Mouse (Mus musculus) liver, adult 2 months (tissue): ENCODE results near the gene Fut2. TPM values are rescaled to one million over a fixed set of nuclear protein-coding genes. Genes with fewer than 3 reads are reported as not detected.

ENCODE experiments used
- DNase-seq: peaks from one replicate; pipeline ENCODE4 v3.0.0-alpha.2; 2011; ENCODE audit warnings: low read depth, low spot score; ENCODE audit errors: extremely low read depth
- H3K27ac ChIP-seq: fragments of 200-500 bp; replicated peaks from 2 replicates; pipeline ENCODE4 v1.5.1; 2012; ENCODE audit warnings: low read depth, mild to moderate bottlenecking, control low read depth, inconsistent platforms, low read length; ENCODE audit not compliant: insufficient read depth
- H3K27me3 ChIP-seq: fragments of 200-500 bp; 2 replicates; pipeline ENCODE4 v1.6.1; 2012; ENCODE audit warnings: mild to moderate bottlenecking, moderate library complexity, low read length, inconsistent platforms; ENCODE audit not compliant: control insufficient read depth, insufficient read depth
- H3K36me3 ChIP-seq: fragments of 200-500 bp; 2 replicates; pipeline ENCODE4 v1.6.1; 2012; ENCODE audit warnings: low read length, inconsistent platforms; ENCODE audit not compliant: control insufficient read depth, insufficient read depth
- H3K4me1 ChIP-seq: fragments of 200-500 bp; 2 replicates; pipeline ENCODE4 v1.6.1; 2011; ENCODE audit warnings: low read length; ENCODE audit not compliant: control insufficient read depth, insufficient read depth
- H3K4me3 ChIP-seq: fragments of 200-500 bp; 2 replicates; pipeline ENCODE4 v1.5.1; 2011; ENCODE audit warnings: low read depth, mild to moderate bottlenecking, control low read depth, low read length, moderate library complexity; ENCODE audit not compliant: insufficient read depth
- H3K79me2 ChIP-seq: fragments of 200-500 bp; 2 replicates; pipeline ENCODE4 v1.6.1; 2012; ENCODE audit warnings: inconsistent platforms, mild to moderate bottlenecking, low read length, moderate library complexity; ENCODE audit not compliant: control insufficient read depth, insufficient read depth
- H3K9ac ChIP-seq: fragments of 200-500 bp; 2 replicates; pipeline ENCODE4 v1.6.1; 2012; ENCODE audit warnings: low read depth, mild to moderate bottlenecking, control low read depth, inconsistent platforms, low read length
- CTCF ChIP-seq: fragments of 200-500 bp; IDR thresholded peaks from 2 replicates; pipeline ENCODE4 v1.5.1; 2011; ENCODE audit warnings: low read depth, low read length, control low read depth
- POLR2A ChIP-seq: fragments of 200-500 bp; IDR thresholded peaks from 2 replicates; pipeline ENCODE4 v1.6.1; 2011; ENCODE audit warnings: low read length, control low read depth; ENCODE audit not compliant: insufficient read depth; ENCODE audit errors: extremely low read depth
- WGBS: fragments of 180-500 bp; shearing (Covaris S2); methylation state at CpG from one replicate; pipeline ENCODE4 v1.1.7; 2018; 5-methylcytosine and 5-hydroxymethylcytosine counted together
- polyA plus RNA-seq: library from polyadenylated mRNA; depleted of rRNA; stranded (reverse); fragments of >200 nt; gene quantifications from 2 replicates; pipeline ENCODE4 v1.2.3, GENCODE M21; 2012
- total RNA-seq: library from RNA; depleted of rRNA; stranded (reverse); fragments of >200 nt; gene quantifications from 2 replicates; pipeline ENCODE4 v1.2.3, GENCODE M21; 2014

The Fut2 gene
- total and polyA plus RNA-seq, 2 experiments: 0.05 to 0.18 TPM

DNA sequence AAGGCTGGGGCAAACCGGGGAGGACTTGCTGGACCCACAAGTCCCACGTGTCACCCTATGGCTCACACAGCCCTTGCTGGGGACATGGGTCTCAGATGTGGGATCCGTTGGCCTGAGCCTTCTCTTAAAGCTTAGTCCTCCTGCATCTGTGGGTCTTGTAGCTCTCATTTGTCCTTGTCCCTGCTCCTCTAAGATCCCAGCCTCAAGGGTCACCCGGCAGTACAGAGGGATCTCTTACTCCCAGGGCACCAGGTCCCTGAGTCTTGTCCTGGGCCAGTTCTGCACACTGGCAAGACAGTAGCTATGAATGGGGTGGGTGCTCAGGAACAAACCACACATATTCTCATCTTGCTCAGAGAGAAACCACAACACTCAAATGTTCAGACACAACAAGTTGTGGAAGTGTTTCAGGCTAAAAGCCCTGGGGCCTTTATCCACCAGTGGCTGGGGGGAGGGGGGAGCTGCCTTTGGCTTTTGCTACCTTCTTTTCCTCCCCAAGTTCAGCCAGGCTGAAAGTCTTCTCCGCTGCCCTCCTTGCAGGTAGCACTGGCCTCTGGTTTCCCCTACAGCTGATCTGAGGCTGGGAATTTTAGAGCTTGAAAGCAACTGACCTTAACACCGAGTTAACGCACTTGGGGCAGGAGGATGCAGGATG lies 17.3 kb upstream of the Fut2 start, which contains the start of gene Ntn5:
TSS of gene Ntn5 (plus strand) at position 627 of the 655 bp plus-strand sequence.
- WGBS: 79% methylated on average over 7 of the region's 7 CpGs
- Histone ChIP-seq H3K27me3 (no peaks in the 10 kb centered on the region), H3K27ac (no peak within 1 kb of the TSS), H3K9ac (no peak within 1 kb of the TSS), H3K4me3 (no peak within 1 kb of the TSS), H3K4me1 (peaks cover 2% of the 10 kb centered on the region; the same call in 1 of the 2 replicates), H3K79me2 (no peaks in the 10 kb centered on the region), H3K36me3 (no peaks in the 10 kb centered on the region)
- DNase-seq: no peak
- TF ChIP-seq CTCF (no peak), POLR2A (no peak)

DNA sequence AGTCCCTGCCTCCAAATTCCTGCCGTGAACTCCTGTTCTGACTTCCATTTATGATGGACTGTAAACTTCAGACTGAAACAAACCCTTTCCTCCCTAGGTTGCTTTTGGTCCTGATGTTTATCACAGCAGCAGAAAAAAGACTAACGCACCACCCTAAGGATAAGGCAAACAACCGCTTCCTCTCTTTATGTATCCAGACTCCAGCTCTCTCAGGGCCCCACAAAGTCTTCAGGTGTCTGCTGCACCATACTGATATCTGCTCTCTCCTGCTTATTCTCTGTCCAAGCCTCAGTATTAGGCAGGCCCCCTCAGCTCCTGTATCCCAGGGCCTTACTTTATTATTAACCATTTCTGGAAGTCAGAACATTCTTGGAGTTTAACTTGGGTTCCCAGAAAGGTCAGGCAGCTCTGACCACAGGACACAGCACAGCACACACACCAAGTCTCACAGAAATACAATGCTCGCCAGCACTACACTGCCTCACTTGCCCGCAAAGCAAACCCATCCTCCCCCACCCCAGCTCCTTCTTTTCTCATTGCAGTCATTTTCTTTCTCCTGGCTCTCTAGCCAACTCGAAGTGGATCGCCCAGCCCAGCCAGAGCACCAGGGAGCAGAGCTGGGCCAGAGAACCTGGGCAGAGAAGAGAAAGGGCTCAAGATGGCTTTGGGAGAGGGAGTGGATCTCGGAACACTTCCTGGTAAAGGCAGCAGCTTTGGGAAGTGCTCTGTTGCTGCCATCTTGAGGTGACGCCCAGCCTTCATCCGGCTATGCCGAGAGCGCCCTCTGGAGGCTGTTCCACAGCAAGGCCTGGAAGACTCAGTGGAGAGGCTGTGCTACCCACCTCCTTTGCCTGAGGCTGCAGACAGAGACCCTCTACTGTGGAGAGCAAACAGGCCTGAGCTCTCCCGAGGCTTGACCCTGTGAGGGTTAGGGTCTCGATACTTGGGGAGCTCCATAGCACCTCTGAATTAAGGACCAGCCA lies 16.2 kb upstream of the Fut2 start:
- no peak overlapping the region for H3K27ac ChIP-seq
- no peaks in the 10 kb centered on the region for H3K79me2 ChIP-seq
- peaks cover 2% of the 10 kb centered on the region; the same call in 1 of the 2 replicates for H3K4me1 ChIP-seq
- no peak overlapping the region for H3K4me3 ChIP-seq
- WGBS: 33% methylated on average over 14 of the region's 14 CpGs
- DNase-seq: peak; percentile 62
- H3K27me3 ChIP-seq: no peaks in the 10 kb centered on the region
- H3K9ac ChIP-seq: no peak overlapping the region
- H3K36me3 ChIP-seq: no peaks in the 10 kb centered on the region
- TF ChIP-seq POLR2A (no peak), CTCF (peak; percentile 99)

- DNase-seq: no peak
- H3K4me1 ChIP-seq: no peaks in the 10 kb centered on the region
- H3K36me3 ChIP-seq: no peaks in the 10 kb centered on the region
- no peak overlapping the region for H3K9ac ChIP-seq
- H3K79me2 ChIP-seq: no peaks in the 10 kb centered on the region
- H3K4me3 ChIP-seq: no peak overlapping the region
- no peak for TF ChIP-seq CTCF
- TF ChIP-seq POLR2A: no peak
- H3K27me3 ChIP-seq: no peaks in the 10 kb centered on the region
- no peak overlapping the region for H3K27ac ChIP-seq
- WGBS: 88% methylated on average over 8 of the region's 8 CpGs
Measured at GRCm38 (mm10) chr7:45681046-45681736, 15.0 kb upstream of the Fut2 start.

DNA sequence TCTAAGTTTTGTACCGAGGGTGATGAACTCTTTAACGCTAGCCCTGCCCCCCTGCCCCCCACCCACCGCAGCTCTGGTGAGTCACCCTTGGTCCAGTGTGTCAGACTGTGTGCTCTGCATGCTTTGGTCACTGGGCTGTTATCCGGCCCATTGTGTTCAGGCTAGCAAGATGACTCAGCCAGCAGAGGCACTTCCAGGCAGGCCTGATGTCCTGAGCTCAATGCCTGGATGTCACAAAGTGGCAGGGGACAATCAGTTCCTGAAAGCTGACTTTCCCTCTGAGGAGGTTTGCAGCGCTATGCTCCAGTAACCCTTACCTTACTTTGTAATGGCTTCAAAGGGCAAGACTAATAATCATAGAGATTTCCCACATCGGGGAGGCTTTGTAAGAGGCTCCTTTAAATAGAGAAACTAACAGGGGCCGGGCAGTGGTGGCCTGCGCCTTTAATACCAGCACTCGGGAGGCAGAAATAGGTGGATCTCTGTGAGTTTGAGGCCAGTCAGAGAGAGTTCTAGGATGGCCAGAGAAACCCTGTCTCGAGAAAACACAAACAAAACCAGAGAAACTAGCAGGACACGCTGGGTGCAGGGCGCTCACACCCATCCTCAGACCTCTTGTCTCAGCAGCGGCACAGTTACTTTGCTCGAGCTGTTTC lies 13.9 kb upstream of the Fut2 start:
- DNase-seq: no peak
- Histone ChIP-seq H3K9ac (no peak overlapping the region), H3K4me1 (no peaks in the 10 kb centered on the region), H3K27me3 (no peaks in the 10 kb centered on the region), H3K27ac (no peak overlapping the region), H3K36me3 (no peaks in the 10 kb centered on the region), H3K79me2 (no peaks in the 10 kb centered on the region), H3K4me3 (no peak overlapping the region)
- no peak for TF ChIP-seq POLR2A
- no peak for TF ChIP-seq CTCF
- 78% methylated on average over 14 of the region's 14 CpGs for WGBS

DNA sequence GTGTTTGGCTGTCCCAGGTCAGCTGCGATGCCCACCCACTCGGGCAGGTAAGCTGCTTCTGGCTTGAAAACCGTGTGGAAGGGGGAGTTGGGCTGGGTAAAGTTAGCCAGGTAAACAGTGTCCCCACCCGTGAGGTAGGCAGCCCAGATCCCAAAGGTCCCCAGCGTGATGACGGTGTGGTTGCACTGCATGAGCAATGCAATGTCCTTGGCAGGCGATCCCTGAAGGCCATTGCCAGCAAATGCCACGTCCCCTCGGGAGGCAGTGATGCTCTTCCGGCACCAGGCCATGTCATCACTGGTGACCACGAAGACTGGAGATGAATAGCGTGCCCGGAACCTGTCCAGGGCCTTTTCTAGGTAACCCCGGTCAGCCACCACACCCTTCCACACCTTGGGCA lies 12.3 kb upstream of the Fut2 start:
- Histone ChIP-seq H3K4me1 (no peaks in the 10 kb centered on the region), H3K9ac (no peak overlapping the region), H3K27ac (no peak overlapping the region), H3K4me3 (no peak overlapping the region), H3K27me3 (no peaks in the 10 kb centered on the region), H3K36me3 (no peaks in the 10 kb centered on the region), H3K79me2 (no peaks in the 10 kb centered on the region)
- no peak for TF ChIP-seq CTCF
- no peak for TF ChIP-seq POLR2A
- DNase-seq: no peak
- 93% methylated on average over 14 of the region's 14 CpGs for WGBS
